Mouse (Mus musculus) pancreas, adult 10 weeks (tissue): ENCODE data around the gene Trh. TPM values are rescaled to one million over a fixed set of nuclear protein-coding genes. Genes with fewer than 3 reads are reported as not detected.

Experiments
- polyA plus RNA-seq: library from polyadenylated mRNA; stranded (reverse); fragments of 350-450 nt; fragmentation: Illumina TruSeq; extraction: RNeasy Lipid Tissue Mini Kit (QIAGEN cat#74804); gene quantifications from one replicate; pipeline ENCODE4 v1.2.3, GENCODE M21; 2015; ENCODE audit warnings: low read depth, low replicate concordance; ENCODE audit not compliant: insufficient read depth

Gene Trh
- polyA plus RNA-seq: not detected

GRCm38 (mm10) chr6:92244591-92244990 lies at the start of gene Trh:
Gene Trh, minus strand, starts transcription at chr6:92244650.

DNA sequence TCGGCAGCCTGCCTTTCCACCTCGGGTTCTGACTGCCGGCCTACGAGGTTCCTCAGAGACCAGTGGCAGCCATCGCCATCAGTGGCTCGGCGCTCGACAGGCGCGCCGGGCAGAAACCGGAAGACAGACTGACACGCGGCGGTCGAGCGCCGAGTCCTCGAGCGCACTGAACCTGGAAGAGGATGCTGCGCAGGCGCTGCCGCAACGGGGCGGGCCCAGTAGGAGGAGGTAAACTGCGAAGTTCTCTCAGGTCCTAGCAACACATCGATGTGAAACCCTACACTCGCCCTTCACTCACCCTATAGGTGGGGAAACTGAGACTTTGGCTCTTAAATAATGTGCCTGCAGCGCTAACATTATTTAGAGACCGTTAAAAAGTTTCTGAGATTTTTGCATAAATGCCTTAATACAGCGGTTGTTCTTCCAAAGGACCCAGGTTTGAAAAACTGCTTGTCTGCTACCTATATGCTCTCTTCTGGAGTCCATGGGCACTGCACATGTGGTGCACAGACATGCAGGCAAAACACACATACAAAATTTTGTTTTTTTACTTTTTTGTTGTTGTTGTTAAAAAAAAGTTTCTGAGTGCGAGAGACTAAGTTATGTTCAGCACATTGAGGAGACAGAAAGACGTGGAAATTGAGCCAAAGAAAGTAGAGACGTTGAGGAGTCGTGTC lies 29.5 kb downstream of the Trh start, which contains the start of gene Rbsn:
Gene Rbsn (minus strand): TSS at position 153 of the 677 bp plus-strand sequence.

Other genes with a start within 250 kb of the Trh start
- gene Nr2c2, start 153.3 kb downstream of the Trh start, polyA plus RNA-seq: 3.9 TPM
- 11.5 TPM for gene Mrps25, start 60.6 kb downstream of the Trh start, polyA plus RNA-seq
- gene Rbsn, start 29.7 kb downstream of the Trh start, polyA plus RNA-seq: 3.5 TPM